13 mouse cellular contexts compared by ENCODE assay signal in genomic region chr5:140509204-140509603, GRCm38 (mm10). TPM values are rescaled to one million over a fixed set of nuclear protein-coding genes. Genes with fewer than 3 reads are reported as not detected.
DNase-seq lines count a peak whose midpoint lies in the region; ATAC-seq and TF ChIP-seq lines count a peak whose summit lies in the region.
"Had no signal": no experiment of that assay in that cellular context is flagged by ENCODE, and none has a peak within 500 bp of the region (broad histone marks: within the 10 kb centered on the region; RNA-seq: fewer than 3 reads in every experiment).

No protein-coding gene starts in this region.

- no peak for ATAC-seq in liver, embryonic 11.5 days (replicated peaks; ENCODE audit: low FRiP score)
- ATAC-seq in liver, embryonic 13.5 days (ENCODE audit: low read depth): no peak

- H3K36me3 ChIP-seq in liver, embryonic 11.5 days (ENCODE audit: control insufficient read depth, insufficient read depth, low read length): no peaks in the 10 kb centered on the region
- H3K36me3 ChIP-seq in CH12.LX (replicated peaks in 1 of 2; ENCODE audit: control insufficient read depth in 1 of 2, insufficient read depth in 1 of 2, low read length in 1 of 2): peaks cover 2 to 34% of the 10 kb centered on the region in 2 experiments
- H3K36me3 ChIP-seq in liver, embryonic 13.5 days: no peaks in the 10 kb centered on the region
- no peaks in the 10 kb centered on the region for H3K36me3 ChIP-seq in kidney, adult 2 months (ENCODE audit: control insufficient read depth, insufficient read depth, low read length)
- H3K36me3 ChIP-seq: heart, embryonic 15.5 days had no signal

- DNase-seq in liver, embryonic 11.5 days (ENCODE audit: low spot score): no peak
- DNase-seq in liver (no peak), CH12.LX (ENCODE audit: extremely low read depth) (no peak)
- no peak for DNase-seq in liver, embryonic 13.5 days
- DNase-seq in layer of hippocampus, adult 9-10 months (ENCODE audit: low spot score): no peak
- no peak for DNase-seq in kidney, adult 2 months
- DNase-seq: cerebellum, adult 18-20 months; left cerebral cortex, postnatal 4 days; thymus, postnatal 36 days had no signal

- H3K27me3 ChIP-seq in liver, embryonic 11.5 days (replicated peaks; ENCODE audit: control insufficient read depth, insufficient read depth, low read length): no peaks in the 10 kb centered on the region
- H3K27me3 ChIP-seq in CH12.LX (replicated peaks): no peaks in the 10 kb centered on the region
- no peaks in the 10 kb centered on the region for H3K27me3 ChIP-seq in liver, embryonic 13.5 days
- no peaks in the 10 kb centered on the region for H3K27me3 ChIP-seq in kidney, adult 2 months (replicated peaks; ENCODE audit: control insufficient read depth, insufficient read depth, low read length)
- H3K27me3 ChIP-seq: heart, embryonic 15.5 days had no signal

- no peak for TF ChIP-seq CTCF in CH12.LX (conservative IDR thresholded peaks at IDR 0.05 in 1 of 2, IDR thresholded peaks at IDR 0.05 in 1 of 2; ENCODE audit: low read depth in 2 of 2, low read length in 2 of 2)
- TF ChIP-seq CTCF in bone marrow, adult 2 months (IDR thresholded peaks at IDR 0.05; ENCODE audit: control insufficient read depth, insufficient read depth, low read length): no peak
- TF ChIP-seq CTCF in kidney, adult 2 months (conservative IDR thresholded peaks at IDR 0.05; ENCODE audit: insufficient read depth, insufficient read length, low read depth, low read length): no peak

- dilution Hi-C loops in CH12.LX (cut with MboI; ENCODE audit: extremely low pct_ligation_motif_present, extremely low pct_unique_long_range_greater_than_20kb, low sequenced_read_pairs): no loop called here

- no peak for TF ChIP-seq POLR2A in CH12.LX (IDR thresholded peaks at IDR 0.05; ENCODE audit: low read depth, low read length)
- no peak for TF ChIP-seq POLR2A in bone marrow, adult 2 months (IDR thresholded peaks at IDR 0.05; ENCODE audit: borderline replicate concordance, control insufficient read depth, low read depth, low read length)
- no peak for TF ChIP-seq POLR2A in kidney, adult 2 months (IDR thresholded peaks at IDR 0.05; ENCODE audit: low read depth, low read length)

- H3K9ac ChIP-seq in liver, embryonic 11.5 days (ENCODE audit: low read depth, low read length): peak overlapping the region; percentile 1; the same call in 1 of the 2 replicates
- peak overlapping the region; percentile 9; the same call in 1 of the 2 replicates for H3K9ac ChIP-seq in CH12.LX (ENCODE audit: insufficient read depth, low read depth)
- H3K9ac ChIP-seq in liver, embryonic 13.5 days: peak overlapping the region; percentile 49

- H3K79me2 ChIP-seq in CH12.LX (replicated peaks; ENCODE audit: control insufficient read depth, extremely low read depth, insufficient read depth, poor library complexity, severe bottlenecking): peaks cover 13% of the 10 kb centered on the region

- TF ChIP-seq RAD21 in CH12.LX (IDR thresholded peaks at IDR 0.05; ENCODE audit: low read depth, low read length): no peak

- no peak overlapping the region for H3K4me3 ChIP-seq in liver, embryonic 11.5 days (ENCODE audit: low read depth, low read length)
- H3K4me3 ChIP-seq in CH12.LX (replicated peaks in 1 of 3; ENCODE audit: low read depth in 2 of 3, low read length in 2 of 3, poor library complexity in 1 of 3): no peak overlapping the region
- H3K4me3 ChIP-seq in bone marrow, adult 2 months (replicated peaks; ENCODE audit: control insufficient read depth, low read depth, low read length): peak overlapping the region; percentile 79
- H3K4me3 ChIP-seq in liver, embryonic 13.5 days (replicated peaks): no peak overlapping the region
- H3K4me3 ChIP-seq in kidney, adult 2 months (ENCODE audit: insufficient read depth, low read depth, low read length): no peak overlapping the region
- H3K4me3 ChIP-seq: heart, embryonic 15.5 days; myocyte had no signal

- H3K27ac ChIP-seq in liver, embryonic 11.5 days (ENCODE audit: low read depth, low read length): peak overlapping the region; percentile 55; the same call in 1 of the 2 replicates
- 0 out of 2 replicates have a peak overlapping the region, but pooled peaks have one; percentile 10 for H3K27ac ChIP-seq in CH12.LX (ENCODE audit: insufficient read depth, low read depth)
- peak overlapping the region; percentile 94 for H3K27ac ChIP-seq in bone marrow, adult 2 months (ENCODE audit: control insufficient read depth, insufficient read depth, low read depth, low read length, poor library complexity)
- peak overlapping the region; percentile 73 for H3K27ac ChIP-seq in liver, embryonic 13.5 days
- no peak overlapping the region for H3K27ac ChIP-seq in kidney, adult 2 months (ENCODE audit: insufficient read depth, low read depth, low read length)
- H3K27ac ChIP-seq: heart, embryonic 15.5 days had no signal

- peaks cover 52% of the 10 kb centered on the region for H3K4me1 ChIP-seq in liver, embryonic 11.5 days (replicated peaks; ENCODE audit: control insufficient read depth, insufficient read depth, low read length)
- peaks cover 43 to 77% of the 10 kb centered on the region in 2 experiments for H3K4me1 ChIP-seq in CH12.LX (ENCODE audit: control insufficient read depth in 1 of 2, insufficient read depth in 2 of 2)
- H3K4me1 ChIP-seq in bone marrow, adult 2 months (ENCODE audit: control insufficient read depth, insufficient read depth, low read length): peaks cover 24% of the 10 kb centered on the region
- H3K4me1 ChIP-seq in liver, embryonic 13.5 days (replicated peaks): peaks cover 76% of the 10 kb centered on the region
- no peaks in the 10 kb centered on the region for H3K4me1 ChIP-seq in kidney, adult 2 months (ENCODE audit: control insufficient read depth, insufficient read depth, low read length)

- no peaks in the 10 kb centered on the region for H3K9me3 ChIP-seq in liver, embryonic 11.5 days (ENCODE audit: control insufficient read depth, low read length)
- H3K9me3 ChIP-seq in CH12.LX (replicated peaks; ENCODE audit: low read length): no peaks in the 10 kb centered on the region
- no peaks in the 10 kb centered on the region for H3K9me3 ChIP-seq in liver, embryonic 13.5 days (replicated peaks)
- H3K9me3 ChIP-seq: heart, embryonic 15.5 days had no signal

- 46% methylated on average over 9 of the region's 9 CpGs for WGBS in liver, embryonic 11.5 days
- 30% methylated on average over 9 of the region's 9 CpGs for WGBS in bone marrow, adult 2 months
- 31% methylated on average over 9 of the region's 9 CpGs for WGBS in liver, embryonic 13.5 days (ENCODE audit: insufficient replicate concordance)
- WGBS in kidney, adult 2 months: 56% methylated on average over 9 of the region's 9 CpGs

- peak overlapping the region; percentile 27 for H3K4me2 ChIP-seq in liver, embryonic 11.5 days
- H3K4me2 ChIP-seq in CH12.LX (ENCODE audit: insufficient read depth, low read depth, poor library complexity, severe bottlenecking): peak overlapping the region; percentile 52; the same call in 1 of the 2 replicates
- H3K4me2 ChIP-seq in liver, embryonic 13.5 days: peak overlapping the region; percentile 86
- H3K4me2 ChIP-seq: heart, embryonic 15.5 days had no signal

- in situ Hi-C loops in CH12.LX (cut with MboI; ENCODE audit: low pct_ligation_motif_present, low pct_unique_long_range_greater_than_20kb, low sequenced_read_pairs): no loop called here

- TF ChIP-seq EP300 in CH12.LX (IDR thresholded peaks at IDR 0.05; ENCODE audit: low read length): no peak

TF ChIP-seq in CH12.LX, 34 proteins besides CTCF, POLR2A, EP300 and RAD21:
- TF ChIP-seq MEF2A (IDR thresholded peaks at IDR 0.05; ENCODE audit: borderline replicate concordance, low read depth, low read length) (no peak), POLR2AphosphoS2 (IDR thresholded peaks at IDR 0.05; ENCODE audit: low read depth, low read length) (no peak), ZKSCAN1 (IDR thresholded peaks at IDR 0.05; ENCODE audit: borderline replicate concordance, low read depth, low read length) (no peak), CHD1 (IDR thresholded peaks at IDR 0.05; ENCODE audit: low read depth, low read length) (no peak), SIN3A (IDR thresholded peaks at IDR 0.05; ENCODE audit: low read length) (no peak), MYC (IDR thresholded peaks at IDR 0.05; ENCODE audit: low read depth, low read length) (no peak), UBTF (IDR thresholded peaks at IDR 0.05; ENCODE audit: low read depth, low read length) (no peak), ELF1 (IDR thresholded peaks at IDR 0.05; ENCODE audit: low read depth, low read length) (no peak), ZMIZ1 (IDR thresholded peaks at IDR 0.05; ENCODE audit: low read depth, low read length) (no peak), IRF4 (IDR thresholded peaks at IDR 0.05; ENCODE audit: low read depth, low read length) (no peak), USF2 (conservative IDR thresholded peaks at IDR 0.05; ENCODE audit: low read depth, low read length) (no peak), KAT2A (IDR thresholded peaks at IDR 0.05; ENCODE audit: insufficient replicate concordance, low read length) (no peak), E2F4 (IDR thresholded peaks at IDR 0.05; ENCODE audit: insufficient replicate concordance, low read depth, low read length) (no peak), MAZ (IDR thresholded peaks at IDR 0.05; ENCODE audit: low read depth, low read length) (no peak), MAFK (IDR thresholded peaks at IDR 0.05; ENCODE audit: insufficient replicate concordance, low read length) (no peak)

RNA-seq across cellular contexts. Expression of gene Chst12, which starts 3.9 kb away (rescaled TPM):
- 19.1 and 20.6 TPM in 2 replicates for polyA plus RNA-seq in liver, embryonic 11.5 days (2014; fragmentation: Nextera tagmentation; extraction: Ambion mirVana)
- total RNA-seq in CH12.LX (2012; rRNA removed): 7.6 and 7.8 TPM in 2 replicates
- 2.3 and 3.1 TPM in 2 replicates for total RNA-seq in CH12.LX (2014; rRNA removed)
- polyA plus RNA-seq in CH12.LX (2012; ENCODE audit: insufficient read length, low read depth): 17.0 and 18.1 TPM in 2 replicates
- 13.2 and 25.2 TPM in 2 replicates for polyA plus RNA-seq in bone marrow, adult 2 months (2011; ENCODE audit: insufficient read depth, insufficient read length, low replicate concordance, missing spikeins)
- 9.3 and 9.9 TPM in 2 replicates for polyA plus RNA-seq in liver, embryonic 13.5 days (2015; fragmentation: Nextera tagmentation; extraction: Ambion mirVana)
- polyA plus RNA-seq in kidney, adult 2 months (2012; rRNA removed): 6.7 and 8.3 TPM in 2 replicates

RNA-seq across cellular contexts. Expression of gene Grifin, which starts 55.7 kb away (rescaled TPM):
- 1.8 and 2.6 TPM in 2 replicates for polyA plus RNA-seq in liver, embryonic 11.5 days (2014; fragmentation: Nextera tagmentation; extraction: Ambion mirVana)
- total RNA-seq in CH12.LX (2012; rRNA removed) (not detected in 2 replicates), CH12.LX (2014; rRNA removed) (not detected in 2 replicates)
- polyA plus RNA-seq in CH12.LX (2012; ENCODE audit: insufficient read length, low read depth): not detected in 2 replicates
- polyA plus RNA-seq in bone marrow, adult 2 months (2011; ENCODE audit: insufficient read depth, insufficient read length, low replicate concordance, missing spikeins): not detected in 2 replicates
- polyA plus RNA-seq in liver, embryonic 13.5 days (2015; fragmentation: Nextera tagmentation; extraction: Ambion mirVana): 4.6 and 4.9 TPM in 2 replicates
- not detected in 2 replicates for polyA plus RNA-seq in kidney, adult 2 months (2012; rRNA removed)
- total RNA-seq: adrenal gland, adult 8-10 months; left cerebral cortex, postnatal 4 days had no signal
- polyA plus RNA-seq: heart, embryonic 15.5 days; myocyte had no signal

Comparison
In these comparisons a context has a peak if more than half of its experiments do, and no peak if none do; other contexts are left out.
1. H3K4me2 ChIP-seq: peak in every context shown above with its lines; median percentile 86 in liver, embryonic 13.5 days; 52 in CH12.LX; 27 in liver, embryonic 11.5 days.